Mouse (Mus musculus) ES-CJ7 (cell line): ENCODE measurements around the gene Rhoh.

Source experiments
- DNase-seq: peaks from one replicate; pipeline ENCODE4 v3.0.0; 2011; ENCODE audit warnings: low read depth, low spot score

Gene Rhoh

GRCm38 (mm10) chr5:65859396-65859795 lies 1.6 kb upstream of the Rhoh start:
- DNase-seq: no peak

GRCm38 (mm10) chr5:65860281-65861000 lies 572 bp upstream of the Rhoh start:
- no peak for DNase-seq

DNA sequence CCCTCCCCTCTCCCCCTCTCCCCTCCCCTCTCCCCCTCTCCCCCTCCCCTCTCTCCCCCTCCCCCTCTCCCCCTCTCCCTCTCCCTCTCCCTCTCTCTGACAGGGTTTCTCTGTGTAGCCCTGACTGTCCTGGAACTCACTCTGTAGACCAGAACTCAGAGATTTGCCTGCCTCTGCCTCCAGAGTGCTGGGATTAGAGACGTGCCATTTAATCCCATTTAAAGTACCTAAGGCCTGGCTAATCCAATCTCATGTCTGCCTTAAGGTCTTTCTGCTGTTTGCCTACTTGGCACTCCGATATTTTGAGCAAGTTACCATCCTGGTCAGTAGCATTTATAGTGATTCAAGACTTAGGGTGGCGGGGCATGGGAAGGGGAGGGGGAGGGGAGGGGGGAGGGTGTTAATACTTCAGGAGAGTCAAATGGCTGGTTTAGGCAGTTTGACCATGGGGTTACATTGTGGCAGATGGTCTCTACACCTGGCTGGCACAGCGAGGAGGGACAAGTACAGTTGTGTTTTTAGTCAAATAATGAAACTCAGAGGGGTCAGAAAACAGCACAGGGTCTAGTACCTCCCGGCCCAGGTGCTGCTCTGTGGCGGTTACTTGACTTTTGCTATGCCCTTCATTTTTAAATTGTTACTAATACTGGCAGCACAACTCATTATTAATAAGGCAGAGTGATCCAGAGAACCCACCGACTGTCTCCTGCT lies 1.4 kb downstream of the Rhoh start:
- no peak for DNase-seq

- no peak for DNase-seq
These were observed 2.3 kb downstream of the Rhoh start for GRCm38 (mm10) chr5:65863349-65863749.

DNA sequence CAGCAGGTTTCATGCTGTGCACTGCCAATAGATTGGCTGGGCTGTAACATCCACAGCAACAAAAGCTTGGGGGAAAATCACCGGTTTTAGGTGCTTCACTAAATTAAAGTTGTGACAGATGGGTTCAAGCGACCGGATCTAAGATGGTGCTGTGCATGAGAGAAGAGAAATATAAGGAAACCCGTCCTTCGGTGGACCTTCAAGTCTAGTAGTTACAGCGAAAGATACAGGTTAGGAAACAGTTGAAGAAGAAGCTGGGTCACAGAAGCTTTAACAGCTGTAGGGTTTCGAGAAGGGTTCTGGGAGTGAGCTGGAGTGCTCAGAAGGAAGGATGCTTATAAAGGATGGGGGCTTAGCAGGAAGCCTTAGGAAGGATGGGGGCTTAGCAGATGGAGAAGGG lies 3.5 kb downstream of the Rhoh start:
- DNase-seq: no peak

- no peak for DNase-seq
These were observed 3.9 kb downstream of the Rhoh start for GRCm38 (mm10) chr5:65864946-65865345.

- DNase-seq: no peak
These were observed 5.6 kb downstream of the Rhoh start for GRCm38 (mm10) chr5:65866591-65866990.

GRCm38 (mm10) chr5:65867380-65868116 lies 6.5 kb downstream of the Rhoh start:
- DNase-seq: no peak

- no peak for DNase-seq
These were observed 7.4 kb downstream of the Rhoh start for GRCm38 (mm10) chr5:65868419-65868818.

DNA sequence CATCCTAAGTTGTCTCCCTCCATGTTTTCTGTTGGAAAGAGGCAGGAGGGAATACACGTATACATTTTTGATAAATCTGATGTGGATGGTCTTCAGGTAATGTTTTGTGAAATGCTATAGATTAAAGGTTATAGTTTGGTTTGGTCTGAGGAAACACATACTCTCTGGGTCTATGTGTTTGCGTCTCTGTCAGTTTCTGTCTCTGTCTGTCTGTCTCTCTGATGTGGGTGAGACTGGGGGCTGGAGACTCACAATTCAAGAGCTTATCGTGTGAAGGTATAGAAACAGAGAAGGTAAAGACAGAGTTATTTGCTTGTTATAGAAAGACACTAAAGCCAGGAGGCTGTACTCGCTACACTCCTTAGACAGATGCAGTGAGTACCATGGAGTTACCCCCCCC lies 8.6 kb downstream of the Rhoh start:
- DNase-seq: no peak

GRCm38 (mm10) chr5:65871276-65871875 lies 10.4 kb downstream of the Rhoh start:
- DNase-seq: peak; percentile 78

DNA sequence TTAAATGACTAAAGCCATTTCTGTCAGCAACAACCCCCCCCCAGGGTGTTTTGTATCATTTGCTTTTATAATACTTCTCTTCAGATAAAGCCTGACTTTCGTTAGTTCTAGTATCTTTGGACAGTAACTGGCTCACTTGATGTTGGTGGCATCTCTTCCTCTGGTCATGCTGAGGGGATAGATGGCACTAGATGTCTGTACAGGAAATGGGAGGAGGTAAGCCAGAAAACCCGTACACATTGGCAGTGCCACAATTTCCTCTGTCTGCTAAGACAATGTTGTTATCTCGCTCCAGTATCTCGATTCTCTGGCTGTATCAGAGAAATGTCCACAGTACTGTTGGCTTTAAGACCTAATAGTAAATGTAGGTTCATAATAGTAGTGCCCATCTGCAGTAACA lies 12.2 kb downstream of the Rhoh start:
- DNase-seq: no peak

DNA sequence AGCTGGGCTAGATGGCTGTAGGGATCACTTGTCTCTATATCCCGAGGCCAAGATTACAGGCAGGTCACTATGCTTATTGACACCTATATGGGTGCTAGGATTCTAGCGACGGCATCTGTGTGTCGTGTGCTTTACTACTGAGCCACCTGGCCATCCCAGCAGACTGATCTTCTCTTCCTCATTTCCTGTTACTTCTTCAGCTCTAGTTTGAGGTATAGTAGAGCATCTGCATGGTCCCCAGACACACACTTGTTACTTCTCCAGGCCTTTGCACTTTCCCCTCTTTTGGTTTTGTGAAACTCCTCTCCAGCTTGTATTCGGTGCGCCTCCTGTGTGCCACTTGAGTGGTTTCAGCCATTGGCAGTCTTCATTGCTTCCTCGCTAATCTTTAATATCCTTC lies 14.3 kb downstream of the Rhoh start:
- no peak for DNase-seq

GRCm38 (mm10) chr5:65878367-65878766 lies 17.4 kb downstream of the Rhoh start:
- no peak for DNase-seq

- DNase-seq: no peak
These were observed 20.2 kb downstream of the Rhoh start for GRCm38 (mm10) chr5:65881254-65881653.

GRCm38 (mm10) chr5:65882476-65883205 lies 21.6 kb downstream of the Rhoh start:
- DNase-seq: no peak

DNA sequence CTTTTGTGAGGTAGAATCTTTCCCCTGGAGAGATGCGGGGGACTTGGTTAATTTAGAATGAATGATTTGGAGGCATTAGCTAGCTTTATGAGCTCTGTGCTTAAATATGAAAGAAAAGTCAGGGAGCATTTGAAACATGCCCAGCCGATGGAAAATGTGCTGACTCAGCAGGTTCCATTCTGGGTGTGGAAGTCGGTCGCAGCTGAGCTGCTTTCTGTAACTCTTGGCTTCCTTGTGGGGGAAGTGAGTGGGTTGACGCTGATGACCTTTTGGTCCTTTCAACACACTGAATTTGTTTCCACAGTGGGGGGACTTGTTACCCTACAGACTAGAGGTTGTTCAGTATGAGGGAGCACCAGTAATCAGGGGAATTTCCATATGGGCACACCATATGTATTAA lies 22.3 kb downstream of the Rhoh start:
- DNase-seq: no peak

DNA sequence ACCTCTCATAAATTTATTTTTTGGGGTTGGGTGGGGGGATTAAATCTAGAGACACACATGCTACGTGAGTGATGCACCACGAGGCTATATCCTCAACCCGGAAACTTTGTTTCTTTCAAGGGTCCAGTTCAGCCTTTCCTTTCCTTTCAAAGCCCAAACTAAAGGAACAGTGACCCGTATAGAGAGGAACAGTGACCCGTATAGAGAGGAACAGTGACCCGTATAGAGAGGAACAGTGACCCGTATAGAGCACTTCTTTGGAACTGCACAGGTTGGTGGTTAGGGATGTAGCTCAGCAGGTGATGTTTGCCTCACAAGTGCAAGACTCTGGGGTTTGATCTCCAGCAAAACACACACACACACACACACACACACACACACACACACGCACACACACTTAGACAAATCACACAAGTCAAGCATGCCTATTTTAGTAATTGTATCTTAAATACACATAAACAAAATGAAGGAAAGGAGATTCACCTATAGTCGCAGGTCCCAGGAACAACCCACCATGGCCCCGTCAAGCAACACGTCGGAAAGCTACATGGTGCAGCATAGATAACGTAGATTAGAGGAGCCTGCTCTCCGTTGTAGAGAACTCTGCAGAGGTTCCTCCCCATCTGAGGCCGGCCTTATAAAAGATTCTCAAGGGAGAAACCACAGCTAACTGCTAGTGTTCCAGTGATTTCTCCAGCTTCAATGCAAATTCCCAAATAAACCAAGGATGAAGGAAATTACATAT lies 24.9 kb downstream of the Rhoh start:
- DNase-seq: no peak

DNA sequence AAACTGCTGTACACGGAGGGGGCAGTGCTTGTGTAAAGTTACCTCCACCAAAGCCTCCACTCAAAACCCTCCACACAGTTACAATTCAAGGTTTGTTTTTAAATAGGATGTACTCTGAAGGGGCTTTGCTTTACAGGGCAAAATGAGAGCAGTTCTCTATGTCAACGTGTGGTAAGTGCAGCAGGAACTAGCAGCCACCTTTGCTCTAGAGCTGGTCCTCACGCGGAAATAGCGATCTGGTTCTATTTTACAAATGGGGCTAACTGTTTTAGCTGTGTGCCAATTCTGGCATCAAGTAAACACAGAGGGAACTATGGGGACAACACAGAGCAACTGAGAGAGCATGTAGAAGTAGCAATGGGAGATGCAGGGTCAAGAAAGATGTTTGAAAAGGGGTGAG lies 27.1 kb downstream of the Rhoh start:
- no peak for DNase-seq

DNA sequence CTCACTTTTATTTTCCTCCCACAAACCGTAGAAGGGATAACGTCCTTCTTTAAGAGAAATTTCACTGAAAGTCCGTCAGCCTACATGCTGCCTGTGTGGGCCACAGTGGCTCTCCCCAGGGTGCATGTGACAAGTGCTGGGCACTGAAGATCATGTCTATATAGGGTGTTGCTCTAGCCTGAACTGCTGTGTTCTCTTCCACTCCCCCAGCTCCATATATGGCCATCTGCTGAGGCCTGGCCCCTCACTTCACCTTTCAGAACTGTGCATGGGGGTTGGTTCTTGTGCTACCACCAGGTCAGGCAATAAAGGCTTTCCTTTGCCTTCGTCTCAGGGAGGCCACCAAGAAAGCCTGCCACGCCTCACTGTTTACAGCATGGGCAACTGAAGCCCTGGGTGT lies 28.0 kb downstream of the Rhoh start:
- no peak for DNase-seq

GRCm38 (mm10) chr5:65891251-65891826 lies 30.3 kb downstream of the Rhoh start:
- DNase-seq: no peak
